Mouse (Mus musculus) adrenal gland (tissue): Measurements from ENCODE around the gene Glb1l.

ENCODE experiments used
- intact Hi-C: fragments of 180-260 bp; cut with DNase I; formaldehyde crosslinking; loops from one replicate; pipeline ENCODE4 v1.15.1; 2025

Glb1l gene

GRCm38 (mm10) chr1:75231664-75232152 lies 21.1 kb upstream of the Glb1l start, which contains the start of gene A630095N17Rik:
TSS of gene A630095N17Rik (minus strand) at chr1:75232102.
- intact Hi-C loops = no loop called here

- intact Hi-C loops = no loop called here
Observed at GRCm38 (mm10) chr1:75231224-75231623, 20.6 kb upstream of the Glb1l start.

GRCm38 (mm10) chr1:75230335-75230994 lies 19.9 kb upstream of the Glb1l start:
- intact Hi-C loops = no loop called here

GRCm38 (mm10) chr1:75229158-75229557 lies 18.5 kb upstream of the Glb1l start:
- intact Hi-C loops = no loop called here

- intact Hi-C loops = no loop called here
Observed at GRCm38 (mm10) chr1:75227653-75228052, 17.0 kb upstream of the Glb1l start.

GRCm38 (mm10) chr1:75226138-75226537 lies 15.5 kb upstream of the Glb1l start:
- intact Hi-C loops = no loop called here

- intact Hi-C loops = no loop called here
Observed at GRCm38 (mm10) chr1:75225473-75225872, 14.9 kb upstream of the Glb1l start.

- intact Hi-C loops = no loop called here
Observed at GRCm38 (mm10) chr1:75223532-75223931, 12.9 kb upstream of the Glb1l start.

- intact Hi-C loops = no loop called here
Observed at GRCm38 (mm10) chr1:75222926-75223325, 12.3 kb upstream of the Glb1l start.

GRCm38 (mm10) chr1:75221538-75221937 lies 10.9 kb upstream of the Glb1l start:
- intact Hi-C loops = no loop called here

- intact Hi-C loops = no loop called here
Observed at GRCm38 (mm10) chr1:75219531-75219930, 8.9 kb upstream of the Glb1l start, which contains the start of gene Tuba4a. TSS of gene Tuba4a (minus strand) at chr1:75219865.

GRCm38 (mm10) chr1:75219078-75219477 lies 8.5 kb upstream of the Glb1l start:
- intact Hi-C loops = no loop called here

- intact Hi-C loops = no loop called here
Observed at GRCm38 (mm10) chr1:75218227-75219001, 7.8 kb upstream of the Glb1l start.

GRCm38 (mm10) chr1:75217893-75218226 lies 7.2 kb upstream of the Glb1l start:
- intact Hi-C loops = no loop called here

- intact Hi-C loops = no loop called here
Observed at GRCm38 (mm10) chr1:75216797-75217585, 6.4 kb upstream of the Glb1l start.

GRCm38 (mm10) chr1:75215785-75216184 lies 5.2 kb upstream of the Glb1l start:
- intact Hi-C loops = no loop called here

- intact Hi-C loops = no loop called here
Observed at GRCm38 (mm10) chr1:75214886-75215285, 4.3 kb upstream of the Glb1l start.

- intact Hi-C loops = no loop called here
Observed at GRCm38 (mm10) chr1:75214442-75214841, 3.8 kb upstream of the Glb1l start.

GRCm38 (mm10) chr1:75213096-75213495 lies 2.5 kb upstream of the Glb1l start:
- intact Hi-C loops = no loop called here

GRCm38 (mm10) chr1:75212542-75212941 lies 1.9 kb upstream of the Glb1l start:
- intact Hi-C loops = no loop called here

GRCm38 (mm10) chr1:75211141-75211708 lies 612 bp upstream of the Glb1l start:
- intact Hi-C loops = no loop called here
